Mouse (Mus musculus) heart, embryonic 13.5 days (tissue): ENCODE results near the gene Wdr46. TPM values are rescaled to one million over a fixed set of nuclear protein-coding genes. Genes with fewer than 3 reads are reported as not detected.
A peak's percentile ranks its signal among the peaks of the same experiment; 100 is the strongest.

Experiments
- ATAC-seq: fragments of 200-750 bp; cut with Nextera tagmentation; 2 replicates; pipeline ENCODE4 v1.8.0; 2017; ENCODE audit warnings: moderate TSS enrichment; ENCODE audit not compliant: insufficient number of reproducible peaks, low FRiP score, low TSS enrichment; ENCODE audit errors: extremely low read depth
- H3K27ac ChIP-seq: fragments of 300-500 bp; sonication (generic); replicated peaks from 2 replicates; pipeline ENCODE4 v1.5.1; 2015; ENCODE audit warnings: moderate library complexity, mild to moderate bottlenecking, inconsistent platforms
- H3K27me3 ChIP-seq: fragments of 300-500 bp; sonication (generic); replicated peaks from 2 replicates; pipeline ENCODE4 v1.6.1; 2015; ENCODE audit warnings: mild to moderate bottlenecking, inconsistent platforms
- H3K36me3 ChIP-seq: fragments of 300-500 bp; sonication (generic); 2 replicates; pipeline ENCODE4 v1.6.1; 2015; ENCODE audit warnings: mild to moderate bottlenecking, inconsistent platforms
- H3K4me1 ChIP-seq: fragments of 300-500 bp; sonication (generic); 2 replicates; pipeline ENCODE4 v1.6.1; 2015; ENCODE audit warnings: inconsistent platforms
- H3K4me2 ChIP-seq: fragments of 300-500 bp; sonication (generic); 2 replicates; pipeline ENCODE4 v1.6.1; 2015; ENCODE audit warnings: inconsistent platforms, mild to moderate bottlenecking, moderate library complexity
- H3K4me3 ChIP-seq: fragments of 300-500 bp; sonication (generic); 2 replicates; pipeline ENCODE4 v1.5.1; 2015; ENCODE audit warnings: moderate library complexity, mild to moderate bottlenecking, inconsistent platforms
- H3K9ac ChIP-seq: fragments of 300-500 bp; sonication (generic); 2 replicates; pipeline ENCODE4 v1.6.1; 2015; ENCODE audit warnings: inconsistent platforms, mild to moderate bottlenecking, moderate library complexity
- H3K9me3 ChIP-seq: fragments of 300-500 bp; sonication (generic); 2 replicates; pipeline ENCODE4 v1.6.1; 2016; ENCODE audit warnings: inconsistent platforms
- WGBS: fragments of 180-500 bp; shearing (Covaris S2); methylation state at CpG from one replicate; pipeline ENCODE4 v1.1.7; 2015; ENCODE audit warnings: mixed read lengths; 5-methylcytosine and 5-hydroxymethylcytosine counted together
- polyA plus RNA-seq: library from polyadenylated mRNA; unstranded; fragments of >200 nt; fragmentation: Nextera tagmentation; extraction: Ambion mirVana; gene quantifications from 2 replicates; pipeline ENCODE4 v1.2.1, GENCODE M21; 2015

The Wdr46 gene
- polyA plus RNA-seq, 1 experiment from 2014 or later: 20.6 TPM

GRCm38 (mm10) chr17:33955555-33956214 lies 15.2 kb downstream of the Wdr46 start, which contains the start of the genes Vps52 and Rps18:
Vps52 (plus strand) TSS chr17:33955812.
Rps18 (minus strand) TSS chr17:33956001.
- peak within 1 kb of the TSS; percentile 99 for H3K4me2 ChIP-seq
- WGBS: under 1% methylated on average over 50 of the region's 50 CpGs
- peaks cover 61% of the 10 kb centered on the region for H3K36me3 ChIP-seq

GRCm38 (mm10) chr17:33956336-33956735 lies 15.9 kb downstream of the Wdr46 start:
- Histone ChIP-seq H3K27me3 (no peaks in the 10 kb centered on the region), H3K9ac (peak overlapping the region; percentile 91), H3K4me2 (peak overlapping the region; percentile 91), H3K4me3 (peak overlapping the region; percentile 76), H3K4me1 (peaks cover 40% of the 10 kb centered on the region), H3K27ac (peak overlapping the region; percentile 91), H3K9me3 (no peaks in the 10 kb centered on the region), H3K36me3 (peaks cover 67% of the 10 kb centered on the region)
- ATAC-seq: no peak
- WGBS: 10% methylated on average over 10 of the region's 10 CpGs

More at GRCm38 (mm10) chr17:33955555-33956214, 15.2 kb downstream of the Wdr46 start, which contains the start of the genes Vps52 and Rps18:
- Histone ChIP-seq H3K9ac (peak within 1 kb of the TSS; percentile 93), H3K9me3 (no peaks in the 10 kb centered on the region), H3K4me3 (peak within 1 kb of the TSS; percentile 76), H3K4me1 (peaks cover 46% of the 10 kb centered on the region), H3K27me3 (no peaks in the 10 kb centered on the region), H3K27ac (peak within 1 kb of the TSS; percentile 92)
- peak; percentile 85 for ATAC-seq

GRCm38 (mm10) chr17:33957493-33957892 lies 17.0 kb downstream of the Wdr46 start:
- H3K9me3 ChIP-seq: no peaks in the 10 kb centered on the region
- H3K36me3 ChIP-seq: peaks cover 69% of the 10 kb centered on the region
- no peak for ATAC-seq
- no peak overlapping the region for H3K4me2 ChIP-seq
- no peak overlapping the region for H3K9ac ChIP-seq
- WGBS: 86% methylated on average over 6 of the region's 6 CpGs
- H3K27me3 ChIP-seq: no peaks in the 10 kb centered on the region
- H3K4me1 ChIP-seq: peaks cover 30% of the 10 kb centered on the region
- no peak overlapping the region for H3K27ac ChIP-seq
- no peak overlapping the region for H3K4me3 ChIP-seq

- H3K4me2 ChIP-seq: no peak overlapping the region
- no peaks in the 10 kb centered on the region for H3K9me3 ChIP-seq
- WGBS: 90% methylated on average over 11 of the region's 11 CpGs
- H3K4me3 ChIP-seq: no peak overlapping the region
- no peaks in the 10 kb centered on the region for H3K27me3 ChIP-seq
- H3K4me1 ChIP-seq: peaks cover 20% of the 10 kb centered on the region
- H3K36me3 ChIP-seq: peaks cover 69% of the 10 kb centered on the region
- H3K27ac ChIP-seq: no peak overlapping the region
- no peak for ATAC-seq
- H3K9ac ChIP-seq: no peak overlapping the region
Observed at GRCm38 (mm10) chr17:33958451-33958850, 18.0 kb downstream of the Wdr46 start.

- 92% methylated on average over 13 of the region's 13 CpGs for WGBS
- no peak overlapping the region for H3K4me3 ChIP-seq
- no peaks in the 10 kb centered on the region for H3K9me3 ChIP-seq
- no peak for ATAC-seq
- no peaks in the 10 kb centered on the region for H3K27me3 ChIP-seq
- peaks cover 13% of the 10 kb centered on the region for H3K4me1 ChIP-seq
- H3K9ac ChIP-seq: no peak overlapping the region
- no peak overlapping the region for H3K4me2 ChIP-seq
- peaks cover 69% of the 10 kb centered on the region for H3K36me3 ChIP-seq
- no peak overlapping the region for H3K27ac ChIP-seq
Observed at GRCm38 (mm10) chr17:33959135-33959534, 18.7 kb downstream of the Wdr46 start.

- Histone ChIP-seq H3K4me3 (no peak overlapping the region), H3K4me1 (peaks cover 6% of the 10 kb centered on the region), H3K4me2 (no peak overlapping the region), H3K9ac (no peak overlapping the region), H3K27me3 (no peaks in the 10 kb centered on the region), H3K36me3 (peaks cover 66% of the 10 kb centered on the region), H3K9me3 (no peaks in the 10 kb centered on the region), H3K27ac (no peak overlapping the region)
- 89% methylated on average over 15 of the region's 15 CpGs for WGBS
- ATAC-seq: no peak
Observed at GRCm38 (mm10) chr17:33959948-33960347, 19.5 kb downstream of the Wdr46 start.

GRCm38 (mm10) chr17:33962876-33963275 lies 22.4 kb downstream of the Wdr46 start:
- no peaks in the 10 kb centered on the region for H3K9me3 ChIP-seq
- no peaks in the 10 kb centered on the region for H3K4me1 ChIP-seq
- H3K36me3 ChIP-seq: peaks cover 85% of the 10 kb centered on the region
- no peak overlapping the region for H3K4me2 ChIP-seq
- no peaks in the 10 kb centered on the region for H3K27me3 ChIP-seq
- H3K9ac ChIP-seq: no peak overlapping the region
- WGBS: 83% methylated on average over 7 of the region's 7 CpGs
- H3K4me3 ChIP-seq: no peak overlapping the region
- no peak overlapping the region for H3K27ac ChIP-seq
- no peak for ATAC-seq

- WGBS: 90% methylated on average over 16 of the region's 17 CpGs
- no peaks in the 10 kb centered on the region for H3K27me3 ChIP-seq
- H3K9me3 ChIP-seq: no peaks in the 10 kb centered on the region
- no peaks in the 10 kb centered on the region for H3K4me1 ChIP-seq
- H3K27ac ChIP-seq: no peak overlapping the region
- H3K4me3 ChIP-seq: no peak overlapping the region
- no peak overlapping the region for H3K9ac ChIP-seq
- peaks cover 61% of the 10 kb centered on the region for H3K36me3 ChIP-seq
- no peak overlapping the region for H3K4me2 ChIP-seq
- ATAC-seq: no peak
Observed at GRCm38 (mm10) chr17:33965082-33965845, 24.8 kb downstream of the Wdr46 start.

GRCm38 (mm10) chr17:33965846-33966550 lies 25.5 kb downstream of the Wdr46 start:
- Histone ChIP-seq H3K9ac (no peak overlapping the region), H3K4me1 (no peaks in the 10 kb centered on the region), H3K27ac (no peak overlapping the region), H3K4me3 (no peak overlapping the region), H3K4me2 (no peak overlapping the region), H3K9me3 (no peaks in the 10 kb centered on the region), H3K36me3 (peaks cover 54% of the 10 kb centered on the region), H3K27me3 (peaks cover 3% of the 10 kb centered on the region; the same call in 1 of the 2 replicates)
- no peak for ATAC-seq
- 84% methylated on average over 16 of the region's 16 CpGs for WGBS

- no peak overlapping the region for H3K27ac ChIP-seq
- H3K4me1 ChIP-seq: no peaks in the 10 kb centered on the region
- H3K36me3 ChIP-seq: peaks cover 29% of the 10 kb centered on the region
- H3K4me3 ChIP-seq: no peak overlapping the region
- no peak overlapping the region for H3K4me2 ChIP-seq
- H3K9me3 ChIP-seq: no peaks in the 10 kb centered on the region
- no peak for ATAC-seq
- H3K27me3 ChIP-seq: peaks cover 4% of the 10 kb centered on the region
- no peak overlapping the region for H3K9ac ChIP-seq
- 2% methylated on average over 9 of the region's 9 CpGs for WGBS
Observed at GRCm38 (mm10) chr17:33968489-33968888, 28.0 kb downstream of the Wdr46 start.

GRCm38 (mm10) chr17:33968927-33969326 lies 28.5 kb downstream of the Wdr46 start:
- H3K27ac ChIP-seq: no peak overlapping the region
- H3K4me2 ChIP-seq: no peak overlapping the region
- ATAC-seq: no peak
- no peak overlapping the region for H3K9ac ChIP-seq
- H3K9me3 ChIP-seq: no peaks in the 10 kb centered on the region
- H3K4me1 ChIP-seq: no peaks in the 10 kb centered on the region
- WGBS: 22% methylated on average over 5 of the region's 5 CpGs
- peaks cover 25% of the 10 kb centered on the region for H3K36me3 ChIP-seq
- peaks cover 8% of the 10 kb centered on the region for H3K27me3 ChIP-seq
- no peak overlapping the region for H3K4me3 ChIP-seq
